Comparison of ENCODE assay signal across 12 mouse cellular contexts in the genomic region with DNA sequence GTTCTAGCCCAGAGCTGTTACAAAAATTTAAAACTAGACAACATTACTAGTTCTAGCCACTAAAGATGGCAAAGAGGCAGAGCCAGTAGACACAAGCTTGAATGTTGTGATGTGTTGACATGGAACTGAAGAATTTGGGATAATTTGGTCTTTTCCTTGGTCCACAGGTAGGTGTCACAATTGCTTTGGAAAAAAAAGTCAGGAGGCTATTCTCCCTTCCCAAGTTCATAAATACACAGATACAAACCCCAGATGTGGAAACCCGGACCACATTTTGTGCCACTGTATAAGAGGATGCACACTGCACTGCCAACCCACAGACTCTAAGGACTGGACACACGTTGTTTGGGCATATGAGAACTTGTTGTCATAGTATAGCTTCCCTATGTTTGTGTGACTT. TPM values are rescaled to one million over a fixed set of nuclear protein-coding genes. Genes with fewer than 3 reads are reported as not detected.
A peak's percentile ranks its signal among the peaks of the same experiment; 100 is the strongest.
DNase-seq lines count a peak whose midpoint lies in the region; ATAC-seq and TF ChIP-seq lines count a peak whose summit lies in the region.
"Had no signal": no experiment of that assay in that cellular context is flagged by ENCODE, and none has a peak within 500 bp of the region (broad histone marks: within the 10 kb centered on the region; RNA-seq: fewer than 3 reads in every experiment).

No protein-coding gene starts in this region.

- no peaks in the 10 kb centered on the region for H3K36me3 ChIP-seq in intestine, postnatal 0 days (ENCODE audit: control insufficient read depth, insufficient read depth)
- H3K36me3 ChIP-seq in intestine, embryonic 16.5 days (ENCODE audit: control insufficient read depth, insufficient read depth, low read length) = no peaks in the 10 kb centered on the region
- H3K36me3 ChIP-seq in embryonic facial prominence, embryonic 13.5 days = no peaks in the 10 kb centered on the region
- 0 out of 2 replicates have a peak, but pooled peaks cover 13% of the 10 kb centered on the region for H3K36me3 ChIP-seq in midbrain, embryonic 12.5 days
- H3K36me3 ChIP-seq: forebrain, embryonic 15.5 days had no signal

- H3K9ac ChIP-seq in intestine, postnatal 0 days (ENCODE audit: low read depth, low read length) = no peak overlapping the region
- no peak overlapping the region for H3K9ac ChIP-seq in intestine, embryonic 16.5 days (ENCODE audit: low read depth, low read length)
- H3K9ac ChIP-seq in embryonic facial prominence, embryonic 13.5 days = no peak overlapping the region
- H3K9ac ChIP-seq in midbrain, embryonic 12.5 days (replicated peaks) = peak overlapping the region; percentile 98
- H3K9ac ChIP-seq: forebrain, embryonic 15.5 days had no signal

- H3K4me1 ChIP-seq in intestine, postnatal 0 days (replicated peaks; ENCODE audit: control insufficient read depth, insufficient read depth, low read length) = no peaks in the 10 kb centered on the region; the same call in 1 of the 2 replicates
- H3K4me1 ChIP-seq in intestine, embryonic 16.5 days (ENCODE audit: control insufficient read depth, insufficient read depth, low read length) = peaks cover 14% of the 10 kb centered on the region
- H3K4me1 ChIP-seq in embryonic facial prominence, embryonic 13.5 days = peaks cover 24% of the 10 kb centered on the region
- peaks cover 52% of the 10 kb centered on the region for H3K4me1 ChIP-seq in midbrain, embryonic 12.5 days

- intact Hi-C loops in left cerebral cortex, postnatal 14 days (cut with DNase I) = loop anchor here (5.0 kb wide), 1 partner anchor 639 kb away; no protein-coding TSS in a partner anchor

- 45% methylated on average over 2 of the region's 2 CpGs for WGBS in intestine, postnatal 0 days
- 35% methylated on average over 2 of the region's 2 CpGs for WGBS in intestine, embryonic 16.5 days
- 25% methylated on average over 2 of the region's 2 CpGs for WGBS in embryonic facial prominence, embryonic 13.5 days
- WGBS in midbrain, embryonic 12.5 days = 15% methylated on average over 2 of the region's 2 CpGs

- peaks cover 89% of the 10 kb centered on the region for H3K27me3 ChIP-seq in intestine, postnatal 0 days (replicated peaks; ENCODE audit: control insufficient read depth, insufficient read depth, low read length)
- peaks cover 85% of the 10 kb centered on the region for H3K27me3 ChIP-seq in intestine, embryonic 16.5 days (replicated peaks; ENCODE audit: control insufficient read depth, insufficient read depth, low read length)
- peaks cover 95% of the 10 kb centered on the region for H3K27me3 ChIP-seq in embryonic facial prominence, embryonic 13.5 days
- H3K27me3 ChIP-seq in midbrain, embryonic 12.5 days = peaks cover 67% of the 10 kb centered on the region

- no peak overlapping the region for H3K4me3 ChIP-seq in intestine, postnatal 0 days (ENCODE audit: low read depth, low read length)
- H3K4me3 ChIP-seq in intestine, embryonic 16.5 days (ENCODE audit: low read length) = no peak overlapping the region
- H3K4me3 ChIP-seq in embryonic facial prominence, embryonic 13.5 days = 0 out of 2 replicates have a peak overlapping the region, but pooled peaks have one; percentile 59
- H3K4me3 ChIP-seq in midbrain, embryonic 12.5 days = peak overlapping the region; percentile 86
- H3K4me3 ChIP-seq: forebrain, embryonic 15.5 days had no signal

- TF ChIP-seq CTCF in intestine, postnatal 0 days (IDR thresholded peaks at IDR 0.05; ENCODE audit: low read depth) = 0 out of 2 replicates have a peak, but pooled peaks have one; percentile 2

- H3K4me2 ChIP-seq in intestine, postnatal 0 days (replicated peaks; ENCODE audit: low read depth) = no peak overlapping the region
- H3K4me2 ChIP-seq in intestine, embryonic 16.5 days (ENCODE audit: low read depth, low read length) = no peak overlapping the region
- peak overlapping the region; percentile 56 for H3K4me2 ChIP-seq in embryonic facial prominence, embryonic 13.5 days
- peak overlapping the region; percentile 66 for H3K4me2 ChIP-seq in midbrain, embryonic 12.5 days (replicated peaks)
- H3K4me2 ChIP-seq: forebrain, embryonic 15.5 days had no signal

- no peak for ATAC-seq in intestine, postnatal 0 days
- no peak for ATAC-seq in intestine, embryonic 16.5 days
- no peak for ATAC-seq in embryonic facial prominence, embryonic 13.5 days (ENCODE audit: insufficient number of reproducible peaks, insufficient read depth, low FRiP score, low TSS enrichment, low read depth)
- ATAC-seq in midbrain, embryonic 12.5 days (ENCODE audit: low FRiP score, low read depth) = no peak
- ATAC-seq: forebrain, embryonic 15.5 days had no signal

- peak; percentile 51 for DNase-seq in NIH3T3 (ENCODE audit: low read depth)
- no peak for DNase-seq in left cerebral cortex, postnatal 14 days (ENCODE audit: low spot score in 2 of 2)
- no peak for DNase-seq in natural killer cell, adult 2 months (ENCODE audit: low spot score in 2 of 2)
- DNase-seq: adrenal gland, postnatal 10 days had no signal

- H3K9me3 ChIP-seq in intestine, postnatal 0 days (ENCODE audit: control insufficient read depth) = no peaks in the 10 kb centered on the region
- no peaks in the 10 kb centered on the region for H3K9me3 ChIP-seq in intestine, embryonic 16.5 days (ENCODE audit: control insufficient read depth, low read length)
- H3K9me3 ChIP-seq in embryonic facial prominence, embryonic 13.5 days = no peaks in the 10 kb centered on the region
- H3K9me3 ChIP-seq in midbrain, embryonic 12.5 days = no peaks in the 10 kb centered on the region
- H3K9me3 ChIP-seq: forebrain, embryonic 15.5 days had no signal

- H3K27ac ChIP-seq in intestine, postnatal 0 days (ENCODE audit: low read depth, low read length) = no peak overlapping the region
- H3K27ac ChIP-seq in intestine, embryonic 16.5 days (ENCODE audit: low read length) = no peak overlapping the region
- H3K27ac ChIP-seq in embryonic facial prominence, embryonic 13.5 days = no peak overlapping the region
- no peak overlapping the region for H3K27ac ChIP-seq in midbrain, embryonic 12.5 days (replicated peaks)
- H3K27ac ChIP-seq: forebrain, embryonic 15.5 days had no signal

RNA-seq across cellular contexts. Expression of a gene that starts 4.5 kb away (rescaled TPM):
- 0.14 TPM in 1 of 2 replicates, not detected in the other for polyA plus RNA-seq in intestine, postnatal 0 days (2015; fragmentation: Nextera tagmentation; extraction: Ambion mirVana)
- not detected in 2 replicates for polyA plus RNA-seq in intestine, embryonic 16.5 days (2015; fragmentation: Nextera tagmentation; extraction: Ambion mirVana)
- polyA plus RNA-seq in embryonic facial prominence, embryonic 13.5 days (2015; fragmentation: Nextera tagmentation; extraction: Ambion mirVana) = 16.7 and 22.1 TPM in 2 replicates
- polyA plus RNA-seq in midbrain, embryonic 12.5 days (2016; fragmentation: Nextera tagmentation; extraction: Ambion mirVana) = 44.9 and 51.5 TPM in 2 replicates
- under 1 TPM; 0.25 to 0.42 TPM for total RNA-seq in left cerebral cortex, postnatal 14 days (2021)
- total RNA-seq: layer of hippocampus, postnatal 25 days; MEL had no signal
- polyA plus RNA-seq: liver, embryonic 16.5 days had no signal

Comparison
In these comparisons a context has a peak if more than half of its experiments do, and no peak if none do; other contexts are left out.
1. H3K4me2 ChIP-seq: peak in embryonic facial prominence, embryonic 13.5 days (single experiment) and midbrain, embryonic 12.5 days (single experiment); none in intestine, postnatal 0 days (single experiment) and intestine, embryonic 16.5 days (single experiment).
2. H3K4me3 ChIP-seq: peak in embryonic facial prominence, embryonic 13.5 days (single experiment) and midbrain, embryonic 12.5 days (single experiment); none in intestine, postnatal 0 days (single experiment) and intestine, embryonic 16.5 days (single experiment).
3. RNA of a gene that starts 4.5 kb away (polyA plus RNA-seq): 44.9 to 51.5 TPM in midbrain, embryonic 12.5 days and 16.7 to 22.1 TPM in embryonic facial prominence, embryonic 13.5 days; 0.14 TPM in intestine, postnatal 0 days and not detected in intestine, embryonic 16.5 days; every median in the first group is over 10 times any median in the second.